Mouse (Mus musculus): ENCODE measurements at regions not wholly inside any gene's neighbourhood (a gene's known extent, or its start where the extent isn't known, plus 50 kb on each side); places are given as distances from the start of the nearest gene placed in this dataset.
"Not testable (repeated sequence)": the region's sequence is repeated elsewhere in the genome, so short reads cannot be mapped to it uniquely, and the experiment has no call there.

DNA sequence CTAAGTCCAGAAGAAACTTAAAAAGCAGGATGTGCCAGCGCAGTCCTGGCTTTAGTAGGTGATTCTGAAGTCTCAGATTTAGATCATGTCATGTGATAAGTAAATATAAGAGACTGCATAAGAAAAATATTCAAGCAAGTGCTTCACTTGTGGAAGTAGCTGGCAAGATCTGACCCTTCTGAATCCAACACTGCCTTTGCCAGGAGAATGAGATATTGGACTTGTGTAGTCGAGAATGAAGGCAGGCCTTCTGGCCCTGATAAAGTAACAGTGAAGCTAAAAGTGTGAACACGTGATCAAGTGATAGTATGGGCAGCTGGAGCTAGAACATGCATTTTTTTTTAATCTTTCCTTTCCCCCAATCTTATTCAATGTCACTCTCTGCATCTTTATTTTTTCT is 455.6 kb downstream of the Ets1 start:
- no peak overlapping the region for H3K9ac ChIP-seq (replicated peaks; ENCODE audit: low read depth, low read length)
- no peak overlapping the region for H3K4me3 ChIP-seq (ENCODE audit: low read depth, low read length)
- H3K4me2 ChIP-seq (replicated peaks; ENCODE audit: low read depth, low read length): no peak overlapping the region
- H3K9me3 ChIP-seq (ENCODE audit: control insufficient read depth, low read depth, low read length): no peaks in the 10 kb centered on the region
- WGBS: 71% methylated on average over 3 of the region's 3 CpGs
- H3K36me3 ChIP-seq (ENCODE audit: control insufficient read depth, insufficient read depth, low read length): no peaks in the 10 kb centered on the region
- no peak overlapping the region for H3K27ac ChIP-seq (ENCODE audit: low read length)
- H3K4me1 ChIP-seq (ENCODE audit: control insufficient read depth, insufficient read depth, low read length): no peaks in the 10 kb centered on the region
- no peak for ATAC-seq (ENCODE audit: insufficient number of reproducible peaks, insufficient read depth, low FRiP score, low read depth)
- no peaks in the 10 kb centered on the region for H3K27me3 ChIP-seq (ENCODE audit: control insufficient read depth, insufficient read depth, low read length)

DNA sequence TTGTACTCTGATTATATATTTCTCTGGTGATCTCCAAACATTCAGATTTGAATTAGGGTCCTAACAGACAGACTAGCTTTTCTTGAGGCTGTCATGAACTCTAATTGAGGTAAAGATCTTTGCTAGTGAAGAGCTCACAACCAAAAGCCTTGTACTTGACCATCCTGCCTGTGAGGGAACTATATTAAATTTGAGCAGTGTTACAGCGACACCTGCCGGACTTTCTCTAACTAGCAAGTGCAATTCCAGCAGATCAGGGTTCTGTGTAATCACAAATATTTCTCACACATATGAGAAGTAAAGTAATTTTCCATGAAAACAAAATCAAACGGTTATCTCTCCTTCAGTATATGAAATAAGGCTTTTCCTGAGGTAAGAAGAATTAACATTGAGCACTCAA is 459.6 kb downstream of the Ets1 start:
- H3K9ac ChIP-seq (replicated peaks; ENCODE audit: low read depth, low read length): no peak overlapping the region
- no peaks in the 10 kb centered on the region for H3K27me3 ChIP-seq (ENCODE audit: control insufficient read depth, insufficient read depth, low read length)
- H3K4me3 ChIP-seq (ENCODE audit: low read depth, low read length): no peak overlapping the region
- no peaks in the 10 kb centered on the region for H3K4me1 ChIP-seq (ENCODE audit: control insufficient read depth, insufficient read depth, low read length)
- no peak overlapping the region for H3K4me2 ChIP-seq (replicated peaks; ENCODE audit: low read depth, low read length)
- H3K36me3 ChIP-seq (ENCODE audit: control insufficient read depth, insufficient read depth, low read length): no peaks in the 10 kb centered on the region
- no peak for ATAC-seq (ENCODE audit: insufficient number of reproducible peaks, insufficient read depth, low FRiP score, low read depth)
- WGBS: 0% methylated on average over 3 of the region's 3 CpGs
- no peaks in the 10 kb centered on the region for H3K9me3 ChIP-seq (ENCODE audit: control insufficient read depth, low read depth, low read length)
- no peak overlapping the region for H3K27ac ChIP-seq (ENCODE audit: low read length)

DNA sequence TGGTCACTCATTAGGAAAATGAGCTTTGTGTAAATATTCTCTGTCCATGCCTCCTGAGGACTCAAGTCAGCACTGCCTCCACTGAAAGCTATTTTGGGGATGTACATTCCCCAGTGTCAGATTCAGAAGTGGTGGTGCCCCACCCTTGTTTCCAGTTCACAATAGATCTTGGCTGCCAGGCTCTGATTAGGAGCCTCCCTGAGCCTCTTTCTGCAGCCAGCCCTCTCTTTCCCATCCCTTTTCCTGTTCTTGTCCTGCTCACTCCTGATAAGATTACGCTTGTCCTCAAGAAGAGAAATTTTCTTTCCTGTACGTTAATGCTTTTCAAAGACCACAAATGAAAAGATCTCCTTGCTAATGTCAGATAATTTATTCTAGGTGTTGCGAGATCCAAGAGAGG is 465.2 kb downstream of the Ets1 start:
- H3K4me1 ChIP-seq (ENCODE audit: control insufficient read depth, insufficient read depth, low read length): no peaks in the 10 kb centered on the region
- no peak overlapping the region for H3K27ac ChIP-seq (ENCODE audit: low read length)
- H3K9ac ChIP-seq (replicated peaks; ENCODE audit: low read depth, low read length): no peak overlapping the region
- no peak for ATAC-seq (ENCODE audit: insufficient number of reproducible peaks, insufficient read depth, low FRiP score, low read depth)
- no peak overlapping the region for H3K4me2 ChIP-seq (replicated peaks; ENCODE audit: low read depth, low read length)
- H3K4me3 ChIP-seq (ENCODE audit: low read depth, low read length): no peak overlapping the region
- H3K27me3 ChIP-seq (ENCODE audit: control insufficient read depth, insufficient read depth, low read length): no peaks in the 10 kb centered on the region
- no peaks in the 10 kb centered on the region for H3K36me3 ChIP-seq (ENCODE audit: control insufficient read depth, insufficient read depth, low read length)
- 54% methylated on average over 3 of the region's 3 CpGs for WGBS
- no peaks in the 10 kb centered on the region for H3K9me3 ChIP-seq (ENCODE audit: control insufficient read depth, low read depth, low read length)

DNA sequence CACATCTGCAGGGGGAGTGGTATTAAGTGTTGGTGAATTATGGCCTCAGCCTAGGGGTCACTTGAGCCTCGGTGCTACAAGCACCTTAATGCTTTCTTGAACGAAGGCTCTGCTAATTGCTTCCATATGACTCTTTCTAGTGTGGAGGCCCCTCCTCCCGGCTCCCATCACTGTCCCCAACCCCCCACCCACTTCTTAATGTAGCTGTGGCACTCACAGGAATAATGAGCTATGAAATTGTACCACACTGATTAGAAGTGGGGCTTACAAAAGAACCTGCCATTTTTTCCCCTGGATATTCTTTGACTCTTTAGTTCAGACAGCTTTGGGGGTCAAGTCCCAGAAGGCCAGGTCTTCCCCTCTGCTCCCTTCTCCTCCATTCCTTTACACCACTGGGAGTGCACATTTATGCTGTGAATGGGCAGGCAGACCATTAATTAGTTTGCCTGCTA is 468.6 kb downstream of the Ets1 start:
- Histone ChIP-seq H3K27ac (ENCODE audit: low read length) (no peak overlapping the region), H3K9me3 (ENCODE audit: control insufficient read depth, low read depth, low read length) (no peaks in the 10 kb centered on the region), H3K4me2 (replicated peaks; ENCODE audit: low read depth, low read length) (no peak overlapping the region), H3K4me1 (ENCODE audit: control insufficient read depth, insufficient read depth, low read length) (no peaks in the 10 kb centered on the region), H3K4me3 (ENCODE audit: low read depth, low read length) (no peak overlapping the region), H3K27me3 (ENCODE audit: control insufficient read depth, insufficient read depth, low read length) (no peaks in the 10 kb centered on the region), H3K9ac (replicated peaks; ENCODE audit: low read depth, low read length) (no peak overlapping the region), H3K36me3 (ENCODE audit: control insufficient read depth, insufficient read depth, low read length) (no peaks in the 10 kb centered on the region)
- WGBS: 22% methylated on average over 3 of the region's 3 CpGs
- no peak for ATAC-seq (ENCODE audit: insufficient number of reproducible peaks, insufficient read depth, low FRiP score, low read depth)

DNA sequence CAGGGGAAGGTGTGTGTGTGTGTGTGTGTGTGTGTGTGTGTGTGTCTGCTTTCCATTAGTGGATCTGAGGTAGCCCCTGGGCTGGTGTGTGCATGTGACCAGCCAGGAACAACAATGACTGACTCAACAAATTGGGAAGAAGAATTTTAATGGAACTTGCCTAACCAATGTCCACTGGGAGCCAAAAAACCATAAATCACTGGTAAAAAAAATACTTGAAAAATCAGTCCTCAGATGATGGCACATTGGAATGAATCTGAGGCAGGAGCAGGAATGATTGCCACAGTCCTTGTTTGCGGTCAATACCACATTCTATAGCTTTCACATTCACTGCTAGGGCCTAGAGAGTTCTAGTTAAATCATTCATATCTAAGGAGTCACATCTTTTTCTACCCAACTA is 487.8 kb downstream of the Ets1 start:
- Histone ChIP-seq H3K27me3 (ENCODE audit: control insufficient read depth, insufficient read depth, low read length) (no peaks in the 10 kb centered on the region), H3K9ac (replicated peaks; ENCODE audit: low read depth, low read length) (no peak overlapping the region), H3K4me1 (ENCODE audit: control insufficient read depth, insufficient read depth, low read length) (no peaks in the 10 kb centered on the region), H3K4me3 (ENCODE audit: low read depth, low read length) (no peak overlapping the region), H3K4me2 (replicated peaks; ENCODE audit: low read depth, low read length) (no peak overlapping the region), H3K36me3 (ENCODE audit: control insufficient read depth, insufficient read depth, low read length) (no peaks in the 10 kb centered on the region), H3K27ac (ENCODE audit: low read length) (no peak overlapping the region), H3K9me3 (ENCODE audit: control insufficient read depth, low read depth, low read length) (no peaks in the 10 kb centered on the region)
- 94% methylated on average over 1 of the region's 1 CpGs for WGBS
- ATAC-seq (ENCODE audit: insufficient number of reproducible peaks, insufficient read depth, low FRiP score, low read depth): no peak

DNA sequence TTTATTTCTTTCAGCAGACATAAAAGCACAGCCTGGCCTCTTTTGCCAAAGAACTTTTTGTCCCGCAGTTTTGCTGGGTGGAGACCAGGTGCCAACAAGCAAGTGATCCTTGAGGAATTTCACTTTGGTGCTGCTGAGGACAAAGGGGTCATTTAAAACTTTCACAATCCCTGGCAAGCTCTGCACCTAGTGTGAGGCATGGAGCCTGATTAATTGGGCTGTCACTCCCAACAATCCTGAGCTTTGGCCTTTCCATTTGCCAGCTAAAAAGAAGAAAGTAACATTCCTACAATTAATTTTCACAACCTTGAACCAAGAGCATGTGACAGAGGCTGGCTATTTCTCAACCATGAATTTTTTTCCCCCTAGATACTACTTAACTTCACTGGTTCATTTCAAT is 516.2 kb downstream of the Ets1 start:
- Histone ChIP-seq H3K4me2 (replicated peaks; ENCODE audit: low read depth, low read length) (no peak overlapping the region), H3K4me1 (ENCODE audit: control insufficient read depth, insufficient read depth, low read length) (no peaks in the 10 kb centered on the region), H3K9me3 (ENCODE audit: control insufficient read depth, low read depth, low read length) (no peaks in the 10 kb centered on the region), H3K9ac (replicated peaks; ENCODE audit: low read depth, low read length) (no peak overlapping the region), H3K27ac (ENCODE audit: low read length) (no peak overlapping the region), H3K36me3 (ENCODE audit: control insufficient read depth, insufficient read depth, low read length) (no peaks in the 10 kb centered on the region), H3K4me3 (ENCODE audit: low read depth, low read length) (no peak overlapping the region), H3K27me3 (ENCODE audit: control insufficient read depth, insufficient read depth, low read length) (no peaks in the 10 kb centered on the region)
- WGBS: 12% methylated on average over 1 of the region's 1 CpGs
- no peak for ATAC-seq (ENCODE audit: insufficient number of reproducible peaks, insufficient read depth, low FRiP score, low read depth)

DNA sequence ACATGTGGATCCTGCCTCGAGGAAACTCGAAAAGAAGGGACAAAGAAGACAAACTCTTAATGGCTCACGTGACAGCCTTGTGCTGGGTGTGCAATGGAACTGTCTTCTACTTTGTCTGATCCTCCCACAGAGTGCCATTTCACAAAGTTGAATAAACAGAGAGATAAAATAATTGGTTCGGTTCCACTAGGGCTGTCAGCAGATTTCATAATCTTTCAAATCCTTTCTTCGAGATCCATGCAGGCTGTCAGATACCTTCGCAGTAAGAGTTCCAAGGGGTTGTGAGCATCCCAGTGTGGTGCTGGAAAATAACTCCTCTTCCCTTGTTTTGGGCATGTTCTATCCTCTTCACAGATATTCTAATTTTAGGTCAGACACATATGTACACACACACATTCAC is 532.1 kb downstream of the Ets1 start:
- Histone ChIP-seq H3K4me2 (replicated peaks; ENCODE audit: low read depth, low read length) (no peak overlapping the region), H3K36me3 (ENCODE audit: control insufficient read depth, insufficient read depth, low read length) (no peaks in the 10 kb centered on the region), H3K4me3 (ENCODE audit: low read depth, low read length) (no peak overlapping the region), H3K27me3 (ENCODE audit: control insufficient read depth, insufficient read depth, low read length) (no peaks in the 10 kb centered on the region), H3K4me1 (ENCODE audit: control insufficient read depth, insufficient read depth, low read length) (no peaks in the 10 kb centered on the region), H3K27ac (ENCODE audit: low read length) (no peak overlapping the region), H3K9ac (replicated peaks; ENCODE audit: low read depth, low read length) (no peak overlapping the region), H3K9me3 (ENCODE audit: control insufficient read depth, low read depth, low read length) (no peaks in the 10 kb centered on the region)
- no peak for ATAC-seq (ENCODE audit: insufficient number of reproducible peaks, insufficient read depth, low FRiP score, low read depth)
- WGBS: 49% methylated on average over 6 of the region's 6 CpGs

DNA sequence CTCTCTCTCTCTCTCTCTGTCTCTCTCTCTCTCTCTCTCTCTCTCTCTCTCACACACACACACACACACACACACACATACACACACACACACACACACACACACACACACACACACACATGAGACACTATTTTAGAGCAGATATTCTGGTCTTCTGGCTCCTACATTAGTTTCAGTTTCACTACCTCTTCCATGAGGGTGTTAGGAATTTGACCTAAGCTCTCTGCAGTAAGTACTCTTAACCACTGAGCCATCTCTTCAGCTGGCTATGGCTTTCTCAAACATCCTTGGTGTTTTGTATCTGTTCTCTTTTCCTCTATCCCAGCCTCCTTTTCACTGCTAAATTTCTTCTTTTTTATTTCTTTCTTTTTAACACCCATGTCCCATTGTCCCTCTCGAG is 533.1 kb downstream of the Ets1 start:
- not testable (repeated sequence) for H3K9ac ChIP-seq (replicated peaks; ENCODE audit: low read depth, low read length); H3K27me3 ChIP-seq (ENCODE audit: control insufficient read depth, insufficient read depth, low read length); H3K4me2 ChIP-seq (replicated peaks; ENCODE audit: low read depth, low read length); ATAC-seq (ENCODE audit: insufficient number of reproducible peaks, insufficient read depth, low FRiP score, low read depth); H3K9me3 ChIP-seq (ENCODE audit: control insufficient read depth, low read depth, low read length); H3K36me3 ChIP-seq (ENCODE audit: control insufficient read depth, insufficient read depth, low read length); H3K4me1 ChIP-seq (ENCODE audit: control insufficient read depth, insufficient read depth, low read length); H3K4me3 ChIP-seq (ENCODE audit: low read depth, low read length); H3K27ac ChIP-seq (ENCODE audit: low read length)
- 84% methylated on average over 1 of the region's 1 CpGs for WGBS

DNA sequence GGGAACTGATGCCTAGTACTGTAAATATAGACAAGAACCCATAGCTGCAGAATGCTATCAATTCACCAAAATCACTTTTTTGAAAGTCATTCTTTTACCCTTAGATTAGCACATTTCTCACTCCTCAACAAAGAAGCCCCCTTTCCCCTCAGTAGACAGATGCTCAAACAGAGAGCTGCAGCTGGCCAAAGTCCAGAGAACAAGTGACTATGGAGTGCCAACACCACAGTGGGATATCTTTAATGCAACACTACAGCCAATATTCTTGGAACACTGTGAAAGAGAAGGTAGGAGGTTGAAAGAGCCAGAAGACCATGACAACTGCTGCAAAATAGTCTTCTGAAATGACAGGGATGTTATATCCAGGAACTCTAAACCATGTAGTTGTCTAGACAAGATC is 544.0 kb downstream of the Ets1 start:
- ATAC-seq (ENCODE audit: insufficient number of reproducible peaks, insufficient read depth, low FRiP score, low read depth): no peak
- Histone ChIP-seq H3K27me3 (ENCODE audit: control insufficient read depth, insufficient read depth, low read length) (no peaks in the 10 kb centered on the region), H3K27ac (ENCODE audit: low read length) (no peak overlapping the region), H3K4me2 (replicated peaks; ENCODE audit: low read depth, low read length) (no peak overlapping the region), H3K36me3 (ENCODE audit: control insufficient read depth, insufficient read depth, low read length) (no peaks in the 10 kb centered on the region), H3K4me1 (ENCODE audit: control insufficient read depth, insufficient read depth, low read length) (no peaks in the 10 kb centered on the region), H3K4me3 (ENCODE audit: low read depth, low read length) (no peak overlapping the region), H3K9me3 (ENCODE audit: control insufficient read depth, low read depth, low read length) (no peaks in the 10 kb centered on the region), H3K9ac (replicated peaks; ENCODE audit: low read depth, low read length) (no peak overlapping the region)

Measured in stomach, embryonic 14.5 days (tissue).